Mouse (Mus musculus): ENCODE data around the gene Cdh8.

DNA sequence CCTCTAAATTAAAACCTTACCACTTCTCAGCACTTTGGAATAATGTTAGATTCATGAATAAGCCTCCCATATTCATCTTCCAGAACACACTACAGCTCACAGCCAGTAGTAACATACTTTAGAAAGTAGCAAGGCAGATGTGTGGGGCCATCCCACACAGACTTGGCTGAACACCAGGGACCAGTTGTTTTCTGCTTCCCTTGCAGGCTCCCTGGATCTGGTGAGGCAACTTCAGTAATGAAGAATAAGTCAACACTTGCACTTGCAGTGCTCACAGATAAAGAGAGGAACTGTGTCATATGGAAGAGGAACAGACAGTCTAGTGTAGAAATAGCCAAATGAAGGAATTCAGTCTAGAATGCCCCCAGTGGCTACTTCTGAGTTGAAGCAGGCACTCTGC, 232.1 kb downstream of the Cdh8 start:
- TF ChIP-seq CTCF (IDR thresholded peaks at IDR 0.05; ENCODE audit: low read depth, low read length) (no peak), POLR2A (IDR thresholded peaks at IDR 0.05; ENCODE audit: borderline replicate concordance, low read depth, low read length) (no peak)

Data from bone marrow macrophage, adult 2 months (primary cell).